12 mouse cellular contexts compared by ENCODE assay signal in genomic region chr8:64726190-64726695, GRCm38 (mm10). TPM values are rescaled to one million over a fixed set of nuclear protein-coding genes. Genes with fewer than 3 reads are reported as not detected.
A peak's percentile ranks its signal among the peaks of the same experiment; 100 is the strongest.
DNase-seq lines count a peak whose midpoint lies in the region; ATAC-seq lines count a peak whose summit lies in the region.
"Had no signal": no experiment of that assay in that cellular context is flagged by ENCODE, and none has a peak within 500 bp of the region (broad histone marks: within the 10 kb centered on the region; RNA-seq: fewer than 3 reads in every experiment).

No protein-coding gene starts in this region.

- peaks cover 11% of the 10 kb centered on the region for H3K36me3 ChIP-seq in stomach, embryonic 16.5 days (ENCODE audit: control insufficient read depth, insufficient read depth, low read length)

- 64% methylated on average over 4 of the region's 4 CpGs for WGBS in stomach, embryonic 16.5 days

- no peak overlapping the region for H3K4me2 ChIP-seq in stomach, embryonic 16.5 days (ENCODE audit: low read depth, low read length)

- peak; percentile 83 for ATAC-seq in stomach, embryonic 16.5 days (ENCODE audit: insufficient read depth, low FRiP score)
- ATAC-seq: midbrain, embryonic 16.5 days had no signal

- H3K9ac ChIP-seq in stomach, embryonic 16.5 days (ENCODE audit: low read length): no peak overlapping the region

- no peak overlapping the region for H3K4me3 ChIP-seq in stomach, embryonic 16.5 days (replicated peaks; ENCODE audit: low read length)

- no peaks in the 10 kb centered on the region for H3K27me3 ChIP-seq in stomach, embryonic 16.5 days (ENCODE audit: control insufficient read depth, insufficient read depth, low read length)

- peak; percentile 26 for DNase-seq in right cerebral cortex, postnatal 25 days
- no peak for DNase-seq in right cerebral cortex, postnatal 4 days
- DNase-seq in adrenal gland, adult 18-20 months (ENCODE audit: low spot score in 2 of 2): peak; percentile 21 to 35
- DNase-seq in fibroblast of lung, adult 2 months (ENCODE audit: low read depth): peak; percentile 54
- no peak for DNase-seq in layer of hippocampus, adult 18-20 months (ENCODE audit: low spot score in 2 of 2)
- no peak for DNase-seq in gastrocnemius, postnatal 4 days (ENCODE audit: low spot score in 2 of 2)
- DNase-seq: cerebellum, adult 8-10 months; heart, postnatal 36 days; thymus, postnatal 14 days had no signal

- peak overlapping the region; percentile 72 for H3K27ac ChIP-seq in stomach, embryonic 16.5 days (ENCODE audit: low read length)
- H3K27ac ChIP-seq: kidney, postnatal 0 days had no signal

- H3K4me1 ChIP-seq in stomach, embryonic 16.5 days (ENCODE audit: control insufficient read depth, insufficient read depth, low read length): peaks cover 3% of the 10 kb centered on the region; the same call in 1 of the 2 replicates

- no peaks in the 10 kb centered on the region for H3K9me3 ChIP-seq in stomach, embryonic 16.5 days (replicated peaks; ENCODE audit: control insufficient read depth, low read length)

RNA-seq across cellular contexts. Expression of gene Msmo1, which starts 7.3 kb away (rescaled TPM):
- total RNA-seq in adrenal gland, adult 18-20 months (2021): 100 to 1,000 TPM; 225 to 240 TPM
- 143 and 144 TPM in 2 replicates for polyA plus RNA-seq in stomach, embryonic 16.5 days (2015; fragmentation: Nextera tagmentation; extraction: Ambion mirVana)
- 10 to 100 TPM; 86.1 to 89.9 TPM for total RNA-seq in layer of hippocampus, adult 18-20 months (2021)
- total RNA-seq in gastrocnemius, postnatal 4 days (2021): 10 to 100 TPM; 21.2 to 27.4 TPM

RNA-seq across cellular contexts. Expression of gene Cpe, which starts 33.4 kb away (rescaled TPM):
- 100 to 1,000 TPM; 765 to 787 TPM for total RNA-seq in adrenal gland, adult 18-20 months (2021)
- 122 and 151 TPM in 2 replicates for polyA plus RNA-seq in stomach, embryonic 16.5 days (2015; fragmentation: Nextera tagmentation; extraction: Ambion mirVana)
- 1,000 to 10,000 TPM; 2,606 to 2,683 TPM for total RNA-seq in layer of hippocampus, adult 18-20 months (2021)
- 100 to 1,000 TPM in 1 of 2 experiments, 10 to 100 TPM in 1; 96.8 to 101 TPM for total RNA-seq in gastrocnemius, postnatal 4 days (2021)

Comparison
In these comparisons a context has a peak if more than half of its experiments do, and no peak if none do; other contexts are left out.
1. DNase-seq: peak in right cerebral cortex, postnatal 25 days (single experiment), adrenal gland, adult 18-20 months (2 of 2) and fibroblast of lung, adult 2 months (single experiment); none in right cerebral cortex, postnatal 4 days (single experiment), layer of hippocampus, adult 18-20 months (0 of 2) and gastrocnemius, postnatal 4 days (0 of 2).
2. RNA of gene Cpe, which starts 33.4 kb away (total RNA-seq): 2,606 to 2,683 TPM in layer of hippocampus, adult 18-20 months and 765 to 787 TPM in adrenal gland, adult 18-20 months; 96.8 to 101 TPM in gastrocnemius, postnatal 4 days; every median in the first group is over 4 times any median in the second.